Mouse (Mus musculus): ENCODE results near the gene Nr1h5. TPM values are rescaled to one million over a fixed set of nuclear protein-coding genes. Genes with fewer than 3 reads are reported as not detected.

Gene Nr1h5
- polyA plus RNA-seq, 1 experiment from 2014 or later, result not detected

GRCm38 (mm10) chr3:102955596-102955995 lies 8.3 kb downstream of the Nr1h5 start:
- Histone ChIP-seq H3K27ac (no peak overlapping the region), H3K36me3 (no peaks in the 10 kb centered on the region), H3K4me1 (no peaks in the 10 kb centered on the region), H3K4me3 (no peak overlapping the region), H3K9me3 (replicated peaks) (no peaks in the 10 kb centered on the region), H3K27me3 (ENCODE audit: low read depth, poor library complexity, severe bottlenecking) (no peaks in the 10 kb centered on the region)
- DNase-seq (ENCODE audit: low spot score), result no peak
- 81% methylated on average over 3 of the region's 3 CpGs for WGBS

GRCm38 (mm10) chr3:102955143-102955542 lies 8.8 kb downstream of the Nr1h5 start:
- no peak overlapping the region for H3K27ac ChIP-seq
- no peaks in the 10 kb centered on the region for H3K9me3 ChIP-seq (replicated peaks)
- 86% methylated on average over 3 of the region's 3 CpGs for WGBS
- H3K4me1 ChIP-seq, result no peaks in the 10 kb centered on the region
- H3K27me3 ChIP-seq (ENCODE audit: low read depth, poor library complexity, severe bottlenecking), result no peaks in the 10 kb centered on the region
- H3K36me3 ChIP-seq, result no peaks in the 10 kb centered on the region
- DNase-seq (ENCODE audit: low spot score), result no peak
- no peak overlapping the region for H3K4me3 ChIP-seq

- Histone ChIP-seq H3K4me1 (no peaks in the 10 kb centered on the region), H3K4me3 (no peak overlapping the region), H3K36me3 (no peaks in the 10 kb centered on the region), H3K27me3 (ENCODE audit: low read depth, poor library complexity, severe bottlenecking) (no peaks in the 10 kb centered on the region), H3K9me3 (replicated peaks) (no peaks in the 10 kb centered on the region), H3K27ac (no peak overlapping the region)
- 93% methylated on average over 12 of the region's 12 CpGs for WGBS
- DNase-seq (ENCODE audit: low spot score), result no peak
Observed at GRCm38 (mm10) chr3:102954476-102954875, 9.5 kb downstream of the Nr1h5 start.

- Histone ChIP-seq H3K36me3 (no peaks in the 10 kb centered on the region), H3K4me1 (no peaks in the 10 kb centered on the region), H3K27me3 (ENCODE audit: low read depth, poor library complexity, severe bottlenecking) (no peaks in the 10 kb centered on the region), H3K27ac (no peak overlapping the region), H3K9me3 (replicated peaks) (no peaks in the 10 kb centered on the region), H3K4me3 (no peak overlapping the region)
- no peak for DNase-seq (ENCODE audit: low spot score)
- WGBS, result 74% methylated on average over 5 of the region's 5 CpGs
Observed at GRCm38 (mm10) chr3:102946861-102947260, 17.1 kb downstream of the Nr1h5 start.

- H3K36me3 ChIP-seq, result no peaks in the 10 kb centered on the region
- no peak overlapping the region for H3K4me3 ChIP-seq
- H3K27me3 ChIP-seq (ENCODE audit: low read depth, poor library complexity, severe bottlenecking), result no peaks in the 10 kb centered on the region
- no peak overlapping the region for H3K27ac ChIP-seq
- no peaks in the 10 kb centered on the region for H3K9me3 ChIP-seq (replicated peaks)
- H3K4me1 ChIP-seq, result no peaks in the 10 kb centered on the region
- no peak for DNase-seq (ENCODE audit: low spot score)
- WGBS, result 87% methylated on average over 3 of the region's 3 CpGs
Observed at GRCm38 (mm10) chr3:102946312-102946711, 17.6 kb downstream of the Nr1h5 start.

- H3K9me3 ChIP-seq (replicated peaks), result no peaks in the 10 kb centered on the region
- no peaks in the 10 kb centered on the region for H3K27me3 ChIP-seq (ENCODE audit: low read depth, poor library complexity, severe bottlenecking)
- no peaks in the 10 kb centered on the region for H3K36me3 ChIP-seq
- no peak overlapping the region for H3K4me3 ChIP-seq
- H3K4me1 ChIP-seq, result no peaks in the 10 kb centered on the region
- no peak overlapping the region for H3K27ac ChIP-seq
- 96% methylated on average over 1 of the region's 1 CpGs for WGBS
- no peak for DNase-seq (ENCODE audit: low spot score)
Observed at GRCm38 (mm10) chr3:102938100-102938499, 25.8 kb downstream of the Nr1h5 start.

- DNase-seq (ENCODE audit: low spot score), result no peak
- H3K27me3 ChIP-seq (ENCODE audit: low read depth, poor library complexity, severe bottlenecking), result no peaks in the 10 kb centered on the region
- no peaks in the 10 kb centered on the region for H3K9me3 ChIP-seq (replicated peaks)
- H3K4me1 ChIP-seq, result no peaks in the 10 kb centered on the region
- no peaks in the 10 kb centered on the region for H3K36me3 ChIP-seq
- 91% methylated on average over 78 of the region's 78 CpGs for WGBS
- no peak within 1 kb of the TSS for H3K4me3 ChIP-seq
- H3K27ac ChIP-seq, result no peak within 1 kb of the TSS
Observed at GRCm38 (mm10) chr3:102935451-102936354, 28.2 kb downstream of the Nr1h5 start, which contains the start of gene Sycp1. Gene Sycp1, minus strand, starts transcription at chr3:102936100.

GRCm38 (mm10) chr3:102899136-102899535 lies 64.8 kb downstream of the Nr1h5 start:
- WGBS, result 100% methylated on average over 1 of the region's 1 CpGs
- H3K27ac ChIP-seq, result no peak overlapping the region

More at GRCm38 (mm10) chr3:102899136-102899535, 64.8 kb downstream of the Nr1h5 start:
- no peaks in the 10 kb centered on the region for H3K36me3 ChIP-seq
- H3K4me1 ChIP-seq, result no peaks in the 10 kb centered on the region
- no peak for DNase-seq (ENCODE audit: low spot score)
- H3K4me3 ChIP-seq, result no peak overlapping the region
- H3K27me3 ChIP-seq (ENCODE audit: low read depth, poor library complexity, severe bottlenecking), result no peaks in the 10 kb centered on the region
- H3K9me3 ChIP-seq (replicated peaks), result no peaks in the 10 kb centered on the region

Other genes starting within 250 kb of the Nr1h5 start
- gene Tspan2, start 229.6 kb downstream of the Nr1h5 start, polyA plus RNA-seq (2016; fragmentation: Nextera tagmentation; extraction: Ambion mirVana), result 5.9 and 6.9 TPM in 2 replicates
- 0.08 TPM in 1 of 2 replicates, not detected in the other for gene Tshb, start 181.4 kb downstream of the Nr1h5 start, polyA plus RNA-seq (2016; fragmentation: Nextera tagmentation; extraction: Ambion mirVana)
- gene Sycp1, start 28.0 kb downstream of the Nr1h5 start, polyA plus RNA-seq (2016; fragmentation: Nextera tagmentation; extraction: Ambion mirVana), result not detected in 2 replicates
- gene Sike1, start 31.6 kb upstream of the Nr1h5 start, polyA plus RNA-seq (2016; fragmentation: Nextera tagmentation; extraction: Ambion mirVana), result 46.9 and 53.9 TPM in 2 replicates
- gene Csde1, start 56.3 kb upstream of the Nr1h5 start, polyA plus RNA-seq (2016; fragmentation: Nextera tagmentation; extraction: Ambion mirVana), result 380 and 462 TPM in 2 replicates
- 123 and 134 TPM in 2 replicates for gene Nras, start 94.2 kb upstream of the Nr1h5 start, polyA plus RNA-seq (2016; fragmentation: Nextera tagmentation; extraction: Ambion mirVana)
- gene Ampd1, start 109.9 kb upstream of the Nr1h5 start, polyA plus RNA-seq (2016; fragmentation: Nextera tagmentation; extraction: Ambion mirVana), result 0.10 TPM in 1 of 2 replicates, not detected in the other
- 1.7 and 3.1 TPM in 2 replicates for gene Dennd2c, start 138.5 kb upstream of the Nr1h5 start, polyA plus RNA-seq (2016; fragmentation: Nextera tagmentation; extraction: Ambion mirVana)
- 234 and 238 TPM in 2 replicates for gene Bcas2, start 207.5 kb upstream of the Nr1h5 start, polyA plus RNA-seq (2016; fragmentation: Nextera tagmentation; extraction: Ambion mirVana)

All from limb, embryonic 10.5 days (tissue).